Mouse (Mus musculus): Measurements from ENCODE around the gene Cnn2.

The Cnn2 gene

DNA sequence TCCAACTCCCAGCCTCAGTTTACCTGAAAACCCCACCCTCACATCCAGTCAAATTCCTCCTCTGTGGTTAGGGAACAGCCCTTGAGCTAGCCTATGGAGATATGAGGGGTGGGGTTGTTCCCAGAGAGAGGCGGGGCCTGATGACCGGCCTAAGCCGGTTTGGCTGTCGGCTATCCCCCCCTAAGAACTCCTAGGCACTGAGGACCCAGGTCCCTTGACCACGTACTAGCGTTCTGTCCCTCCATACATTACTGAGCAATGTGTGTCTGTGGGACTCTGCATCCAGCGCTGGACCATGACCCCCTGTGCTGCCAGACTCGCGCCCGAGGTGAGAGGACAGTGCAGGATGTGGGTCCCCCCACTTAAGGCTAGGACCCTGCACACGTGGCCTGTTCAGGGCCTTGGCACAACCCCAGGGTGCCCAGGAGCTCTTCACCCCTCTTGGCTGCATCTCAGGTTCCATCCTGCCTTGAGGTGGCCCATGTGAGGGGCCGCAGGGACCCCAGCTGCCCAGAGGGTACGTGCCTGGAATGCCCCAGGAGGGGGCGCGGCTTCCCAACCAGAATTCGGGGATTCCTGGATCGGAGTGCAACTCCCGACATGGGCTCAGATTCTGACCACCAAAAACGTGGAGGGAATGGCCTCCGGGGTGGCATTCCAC, 31.2 kb downstream of the Cnn2 start:
- no peak for DNase-seq (ENCODE audit: low spot score)

DNA sequence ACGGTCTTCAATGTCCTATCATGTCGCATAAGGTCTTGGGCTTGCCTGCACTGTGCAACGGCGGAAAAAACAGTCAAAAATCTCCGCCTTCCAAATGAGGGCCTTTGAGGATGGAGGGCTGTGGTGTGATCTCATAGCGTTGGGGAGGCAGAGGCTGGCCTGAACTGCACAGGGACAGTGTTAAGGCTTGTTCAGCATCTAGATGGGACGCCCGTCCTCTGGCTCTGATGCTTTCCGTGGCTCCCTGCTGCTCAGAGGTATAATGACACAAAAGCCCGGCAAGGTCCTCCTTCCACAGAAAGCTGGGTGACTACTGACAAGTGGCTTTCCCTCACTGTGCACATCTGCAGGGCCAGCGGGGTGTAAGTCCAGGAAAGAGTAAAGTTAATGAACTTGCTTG, 31.8 kb downstream of the Cnn2 start:
- DNase-seq (ENCODE audit: low spot score), result no peak

DNA sequence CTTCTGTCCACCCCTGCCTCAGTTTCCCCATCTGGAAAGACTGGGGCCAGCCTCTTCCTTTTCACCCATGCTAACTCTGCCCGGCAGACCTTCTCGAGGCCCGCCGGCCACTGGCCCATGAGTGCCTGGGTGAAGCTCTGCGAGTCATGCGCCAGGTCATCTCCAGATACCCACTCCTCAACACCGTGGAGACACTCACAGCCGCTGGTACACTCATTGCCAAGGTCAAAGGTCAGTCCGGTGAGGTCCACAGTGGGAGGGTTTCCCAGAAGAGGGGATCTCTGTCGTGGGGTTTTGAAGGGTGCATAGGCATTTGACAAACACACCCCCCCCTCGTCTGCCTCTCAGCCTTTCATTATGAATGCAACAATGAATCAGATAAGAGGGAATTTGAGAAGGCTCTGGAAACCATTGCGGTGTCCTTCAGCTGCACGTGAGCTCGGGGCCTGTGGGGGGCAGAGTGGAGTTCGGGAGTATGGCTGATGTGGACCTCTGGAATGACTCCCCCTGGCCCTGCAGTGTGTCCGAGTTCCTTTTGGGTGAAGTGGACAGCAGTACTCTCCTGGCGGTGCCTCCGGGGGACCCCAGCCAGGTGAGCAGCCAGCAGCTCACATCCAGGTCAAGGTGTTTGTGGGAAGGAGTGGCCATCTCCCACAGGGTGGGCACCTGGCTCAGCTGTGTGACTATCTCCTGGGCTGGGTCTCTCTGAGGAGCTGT, 32.4 kb downstream of the Cnn2 start:
- no peak for DNase-seq (ENCODE audit: low spot score)

DNA sequence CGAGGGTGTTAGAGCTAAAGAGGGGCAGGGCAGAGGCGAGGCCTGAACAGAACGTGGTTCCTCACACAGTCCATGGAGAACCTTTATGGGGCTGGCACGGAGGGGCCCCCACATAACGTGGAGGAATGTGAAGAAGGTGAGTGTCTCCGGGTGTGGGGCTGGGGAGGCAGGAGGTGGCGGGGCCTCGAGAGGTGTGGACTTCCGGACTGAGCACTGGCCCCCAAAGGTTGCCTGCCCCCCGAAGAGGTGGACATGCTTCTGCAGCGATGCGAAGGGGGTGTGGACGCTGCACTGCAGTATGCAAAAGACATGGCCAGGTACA, 32.9 kb downstream of the Cnn2 start:
- no peak for DNase-seq (ENCODE audit: low spot score)

DNA sequence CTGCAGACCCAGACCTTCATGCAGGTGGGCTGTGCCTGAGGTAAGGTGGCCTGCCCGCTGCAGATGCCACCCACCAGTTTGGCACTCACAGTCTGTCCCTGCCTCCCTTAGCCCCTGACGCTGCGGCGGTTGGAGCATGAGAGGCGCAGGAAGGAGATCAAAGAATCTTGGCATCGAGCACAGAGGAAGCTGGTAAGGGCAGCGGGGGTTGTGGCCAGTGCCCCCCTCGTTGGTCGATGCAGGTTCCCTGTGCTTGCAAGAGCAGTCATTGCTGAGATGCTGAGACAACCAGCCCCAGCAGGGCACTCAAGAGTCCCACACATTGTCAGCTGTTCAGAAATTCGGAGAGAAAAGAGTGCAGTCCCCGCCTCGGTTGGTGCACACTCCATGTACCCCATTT, 33.8 kb downstream of the Cnn2 start:
- no peak for DNase-seq (ENCODE audit: low spot score)

DNA sequence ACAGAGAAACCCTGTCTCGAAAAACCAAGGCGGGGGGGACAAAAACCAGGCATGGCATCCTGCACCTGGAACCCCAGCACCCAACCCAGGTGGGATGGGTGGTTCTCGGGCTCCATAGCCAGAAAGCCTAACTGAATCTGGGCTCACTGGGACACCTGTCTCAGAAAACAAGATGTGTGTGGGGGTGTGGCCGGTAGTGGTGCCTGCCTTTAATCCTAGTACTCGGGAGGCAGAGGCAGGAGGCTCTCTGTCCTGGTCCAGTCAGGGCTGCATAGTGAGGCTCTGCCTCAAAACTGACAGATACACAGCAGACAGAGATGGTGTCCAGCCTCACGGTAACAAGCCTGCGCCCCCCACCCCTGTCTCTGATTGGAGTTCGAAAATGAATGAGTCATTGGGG, 34.4 kb downstream of the Cnn2 start:
- DNase-seq (ENCODE audit: low spot score), result no peak

DNA sequence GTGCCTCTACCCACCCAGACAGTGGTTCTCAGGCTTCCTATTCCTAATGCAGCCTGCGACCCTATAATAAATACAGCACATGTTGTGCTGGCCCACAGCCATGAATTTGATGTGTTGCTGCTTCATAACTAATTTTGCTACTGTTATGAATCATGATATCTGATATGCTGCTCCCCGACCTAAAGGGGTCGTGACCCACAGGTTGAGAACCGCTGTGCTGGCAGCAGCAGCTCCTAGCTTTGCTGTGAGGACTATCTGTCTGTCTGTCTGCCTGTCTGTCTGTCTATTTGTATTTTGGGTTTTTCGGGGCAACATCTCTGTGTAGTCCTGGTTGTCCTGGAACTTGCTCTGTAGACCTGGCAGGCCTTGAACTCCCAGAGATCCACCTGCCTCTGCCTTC, 35.4 kb downstream of the Cnn2 start:
- DNase-seq (ENCODE audit: low spot score), result no peak

DNA sequence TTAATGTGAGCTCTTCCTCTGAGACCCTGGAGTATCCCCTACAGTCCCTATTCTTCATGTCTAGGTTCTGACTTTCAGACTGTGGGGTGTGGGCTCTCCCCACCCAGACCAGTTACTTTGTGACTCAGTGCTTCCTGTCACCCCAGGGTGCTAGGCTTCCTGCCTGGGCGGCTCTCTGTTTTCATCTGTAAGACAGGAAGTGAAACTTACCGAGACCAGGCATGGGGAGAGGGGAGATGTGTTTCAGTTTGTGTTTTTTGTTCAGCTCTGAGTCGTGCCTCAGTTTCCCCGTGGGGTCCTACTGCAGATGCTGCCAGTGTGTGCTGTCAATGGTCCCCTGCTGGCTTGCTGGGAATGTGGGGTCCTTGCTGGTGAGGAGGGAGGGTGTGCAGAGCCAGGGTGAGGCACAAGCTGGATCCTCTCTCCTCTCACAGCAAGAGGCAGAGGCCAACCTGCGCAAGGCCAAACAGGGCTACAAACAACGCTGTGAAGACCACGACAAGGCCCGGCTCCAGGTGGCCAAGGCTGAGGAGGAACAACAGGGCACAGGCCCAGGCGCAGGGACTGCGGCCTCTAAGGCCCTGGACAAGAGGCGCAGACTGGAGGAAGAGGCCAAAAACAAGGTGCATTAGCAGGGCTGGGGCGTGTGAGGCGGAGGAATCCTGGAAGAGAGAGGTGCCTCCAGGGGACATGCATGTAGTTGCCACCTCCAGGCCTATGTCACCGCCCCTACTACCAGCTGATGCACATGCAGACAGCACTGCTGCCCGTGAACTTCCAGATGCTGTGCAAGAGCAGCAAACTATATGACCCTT, 36.1 kb downstream of the Cnn2 start:
- no peak for DNase-seq (ENCODE audit: low spot score)

DNA sequence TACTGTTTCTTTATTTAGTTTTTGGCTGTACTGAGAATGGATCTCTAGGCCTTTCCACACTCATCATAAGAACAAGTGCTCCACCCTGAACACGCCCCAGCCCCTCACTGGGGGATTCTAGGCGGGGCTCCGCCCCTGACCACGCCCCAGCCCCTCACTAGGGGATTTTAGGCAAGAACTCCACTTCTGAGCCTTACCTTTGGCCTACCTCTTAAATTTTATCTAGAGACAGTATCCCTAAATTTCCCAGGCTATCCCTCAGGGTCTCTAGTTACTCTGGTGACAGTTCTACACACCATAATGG, 36.6 kb downstream of the Cnn2 start:
- no peak for DNase-seq (ENCODE audit: low spot score)

DNA sequence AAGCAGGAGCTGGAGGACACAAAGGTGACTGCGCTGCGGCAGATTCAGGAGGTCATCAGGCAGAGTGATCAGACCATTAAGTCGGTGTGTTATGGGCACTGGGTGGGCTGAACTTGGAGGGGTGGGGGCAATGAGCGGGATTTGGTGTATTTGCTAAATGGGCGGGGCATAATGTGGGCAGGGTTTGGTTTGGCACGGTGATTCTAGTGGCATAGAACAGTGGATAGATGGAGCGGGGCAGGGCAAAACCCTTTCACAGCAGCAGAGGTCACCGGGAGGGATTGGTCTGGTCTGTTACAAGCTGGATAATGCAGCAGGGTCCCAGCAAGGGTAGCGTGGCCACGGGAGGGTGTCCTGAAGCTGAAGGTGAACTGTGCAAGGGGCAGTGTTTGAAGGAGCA, 37.1 kb downstream of the Cnn2 start:
- no peak for DNase-seq (ENCODE audit: low spot score)

DNA sequence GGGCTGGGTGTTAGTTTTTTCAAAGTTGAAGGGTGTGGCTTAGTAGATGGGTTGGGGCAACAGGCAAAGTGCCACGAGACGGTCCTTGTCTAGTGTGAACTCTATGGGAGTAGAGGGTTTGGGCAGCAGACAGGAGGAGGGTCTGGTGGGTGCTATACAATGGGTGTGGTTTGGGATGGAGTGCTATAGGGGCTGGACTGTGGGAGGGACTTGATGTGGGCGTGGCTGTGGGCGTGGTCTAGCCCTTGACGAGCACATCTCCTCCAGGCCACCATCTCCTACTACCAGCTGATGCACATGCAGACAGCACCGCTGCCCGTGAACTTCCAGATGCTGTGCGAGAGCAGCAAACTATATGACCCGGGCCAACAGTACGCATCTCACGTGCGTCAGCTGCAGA, 37.5 kb downstream of the Cnn2 start:
- DNase-seq (ENCODE audit: low spot score), result no peak

DNA sequence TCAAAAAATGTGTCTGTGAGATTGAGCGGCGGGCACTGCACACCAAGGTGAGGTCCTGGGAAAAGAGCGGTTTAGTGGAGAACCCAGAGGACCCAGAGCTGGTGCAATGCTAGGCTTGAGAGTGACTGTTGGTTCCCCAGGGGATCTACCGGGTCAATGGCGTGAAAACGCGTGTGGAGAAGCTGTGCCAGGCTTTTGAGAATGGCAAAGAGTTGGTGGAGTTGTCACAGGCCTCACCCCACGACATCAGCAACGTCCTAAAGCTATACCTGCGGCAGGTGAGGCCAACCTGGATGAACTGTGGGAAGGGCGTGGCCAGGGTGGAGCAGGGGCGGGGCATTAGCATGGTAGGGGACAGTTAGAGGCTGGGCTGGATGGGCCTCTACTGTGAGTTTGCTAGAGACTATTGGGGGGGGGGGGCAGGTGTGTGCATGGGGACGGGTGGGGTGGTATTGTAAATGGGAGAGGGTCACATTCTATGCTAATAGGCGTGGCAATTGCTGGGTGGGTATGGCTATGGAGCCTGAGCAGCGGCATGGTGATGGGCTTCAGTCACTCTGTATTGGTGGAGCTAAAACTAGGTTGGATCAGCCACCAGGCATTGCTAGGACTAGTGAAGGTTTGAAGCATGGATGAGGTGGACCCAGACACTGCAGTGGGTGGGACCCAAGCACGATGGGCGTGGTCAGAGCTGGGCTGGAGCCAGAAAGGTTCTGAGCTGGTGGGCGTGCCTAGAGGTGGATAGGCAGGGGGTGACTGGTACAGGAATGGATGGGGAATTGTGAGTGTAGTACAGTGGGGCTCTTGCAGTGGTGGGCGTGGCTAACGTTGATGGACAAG, 39.5 kb downstream of the Cnn2 start:
- no peak for DNase-seq (ENCODE audit: low spot score)

DNA sequence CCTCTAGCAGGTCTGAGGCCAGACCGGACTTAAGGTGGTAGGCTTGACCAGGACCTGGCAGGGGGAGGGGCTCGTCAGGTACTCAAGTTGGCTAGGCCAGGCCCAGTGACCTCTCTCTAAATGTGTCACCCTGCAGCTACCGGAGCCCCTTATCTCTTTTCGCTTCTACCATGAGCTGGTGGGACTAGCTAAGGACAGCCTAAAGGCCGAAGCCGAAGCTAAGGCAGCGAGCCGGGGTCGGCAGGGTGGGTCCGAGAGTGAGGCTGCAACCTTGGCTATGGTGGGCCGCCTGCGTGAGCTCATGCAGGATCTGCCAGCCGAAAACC, 40.1 kb downstream of the Cnn2 start:
- DNase-seq (ENCODE audit: low spot score), result no peak

DNA sequence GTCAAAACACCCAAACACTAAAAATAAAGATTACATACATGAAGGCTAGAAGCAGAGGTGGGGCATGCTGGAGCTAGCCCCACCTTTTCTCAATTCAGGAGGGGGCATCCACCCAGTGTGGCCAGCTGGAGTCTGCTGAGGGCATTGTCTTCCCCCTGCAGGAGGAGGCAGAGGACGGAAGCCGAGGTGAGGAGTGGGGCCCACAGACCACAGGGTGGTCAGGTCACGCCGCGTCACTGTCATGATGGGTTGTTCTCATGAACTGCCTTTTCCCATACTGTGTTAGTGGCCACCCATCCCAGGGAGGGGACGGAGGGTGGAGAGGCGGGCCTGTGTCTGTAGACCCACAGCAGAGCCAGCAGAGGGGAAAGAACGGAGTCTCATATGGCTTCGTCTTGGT, 41.8 kb downstream of the Cnn2 start:
- DNase-seq (ENCODE audit: low spot score), result no peak

DNA sequence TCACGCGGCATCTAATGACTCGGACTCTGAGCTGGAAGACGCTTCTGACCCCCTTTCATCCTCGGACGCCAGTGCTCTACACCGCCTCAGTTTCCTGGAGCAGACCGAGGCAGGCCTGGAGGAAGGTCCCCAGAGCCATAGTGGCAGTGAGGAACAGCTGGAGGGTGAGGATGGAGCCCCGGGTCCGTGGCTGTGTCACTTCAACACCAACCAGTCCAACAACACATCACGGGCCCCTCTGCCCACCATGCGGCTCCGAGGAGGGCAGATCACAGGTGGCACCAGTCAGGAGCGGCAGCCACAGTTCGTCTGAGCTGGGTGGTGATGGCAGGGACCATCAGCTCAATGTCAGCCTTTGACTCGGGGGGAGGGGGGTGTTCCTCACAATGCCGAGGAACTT, 42.4 kb downstream of the Cnn2 start:
- DNase-seq (ENCODE audit: low spot score), result no peak

DNA sequence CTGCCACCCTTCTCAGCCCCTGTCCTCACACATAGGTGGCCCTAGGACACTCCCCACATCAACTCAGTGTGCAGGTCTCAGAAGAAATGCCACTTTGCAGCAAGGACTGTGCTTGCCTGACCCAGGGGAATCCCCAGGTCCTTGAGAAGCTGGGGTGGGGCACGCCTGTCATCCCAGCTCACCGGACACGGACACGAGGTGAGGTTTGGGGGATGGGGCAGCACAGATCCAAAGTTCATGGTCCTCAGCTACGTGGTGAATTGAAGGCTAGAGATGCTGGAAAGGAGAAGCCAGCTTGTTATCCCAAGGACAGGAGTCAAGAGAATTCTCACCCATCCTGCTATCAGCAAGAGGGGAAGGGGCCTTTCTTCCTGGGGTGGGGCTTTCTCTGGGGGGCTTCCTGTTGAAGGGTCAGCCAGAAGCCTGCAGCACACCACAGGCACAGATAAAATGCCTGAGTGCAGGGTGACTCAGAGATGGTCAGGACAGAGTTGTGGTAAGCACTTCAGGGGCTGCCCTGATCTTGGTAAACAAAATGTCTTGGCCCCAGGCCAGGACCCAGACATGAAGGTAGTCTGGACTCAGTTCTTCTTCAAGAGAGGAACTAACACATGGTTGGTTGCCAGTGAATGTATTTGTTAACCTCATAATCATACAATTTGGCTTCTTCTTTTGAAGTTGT, 44.6 kb downstream of the Cnn2 start:
- no peak for DNase-seq (ENCODE audit: low spot score)

DNA sequence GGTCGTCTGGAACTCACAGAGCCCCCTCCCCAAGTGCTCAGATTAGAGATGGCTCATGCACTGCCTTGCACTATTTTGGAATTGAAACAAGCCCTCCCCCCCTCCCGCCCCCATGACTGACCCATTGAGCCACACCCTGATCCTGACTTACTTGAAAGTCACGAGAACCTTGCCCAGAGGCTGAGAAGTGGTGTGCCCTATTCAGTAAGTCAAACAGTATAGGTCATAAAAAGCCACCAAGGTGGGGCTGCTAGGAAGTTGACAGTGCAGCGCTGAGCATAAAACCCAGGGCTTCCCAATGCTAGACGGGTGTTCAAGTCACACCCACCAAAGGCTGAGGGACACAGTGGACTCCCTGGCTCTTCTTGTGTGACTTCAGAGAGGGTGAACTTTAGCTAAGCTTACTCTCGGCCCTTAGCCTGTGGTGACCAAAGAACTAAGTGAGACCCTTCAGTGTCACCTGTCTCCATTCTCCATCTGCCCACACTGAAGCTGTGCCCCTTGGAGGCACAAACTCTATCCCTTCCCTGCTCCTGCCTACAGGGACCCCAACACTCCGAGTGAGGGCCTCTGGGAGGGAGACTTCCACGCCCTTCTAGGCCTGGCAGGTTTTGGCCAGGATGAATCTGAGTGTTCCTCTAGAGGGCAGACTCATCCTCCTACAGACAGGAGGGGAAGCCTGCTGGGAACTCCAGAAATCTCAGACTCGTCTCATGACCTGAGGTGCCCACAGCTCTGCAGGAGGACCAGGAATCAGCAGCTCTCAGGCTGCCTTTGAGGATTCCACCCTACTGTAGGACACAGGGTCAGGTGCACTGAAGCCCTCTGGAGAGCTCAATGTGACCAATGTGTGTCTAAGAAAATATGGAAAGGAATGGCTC, 45.4 kb downstream of the Cnn2 start:
- no peak for DNase-seq (ENCODE audit: low spot score)

DNA sequence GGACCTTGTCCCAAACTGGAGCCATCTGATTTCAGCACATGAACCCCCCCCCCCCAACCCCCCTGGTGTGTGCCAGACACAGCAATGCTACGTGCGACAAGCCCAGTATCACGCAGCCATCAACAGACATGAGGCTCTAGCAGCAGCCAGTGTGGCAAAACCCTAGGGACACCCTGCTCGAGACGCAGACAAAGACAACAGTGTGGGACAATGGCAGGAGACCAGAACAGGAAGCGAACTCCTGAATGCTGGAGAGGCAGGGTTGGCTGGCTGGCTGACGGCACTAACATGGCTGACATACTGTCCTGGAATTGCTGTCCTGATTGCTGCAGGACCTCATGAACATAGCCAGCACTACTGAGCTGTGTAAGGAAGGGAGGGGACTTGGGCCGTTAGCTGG, 46.8 kb downstream of the Cnn2 start:
- DNase-seq (ENCODE audit: low spot score), result no peak

DNA sequence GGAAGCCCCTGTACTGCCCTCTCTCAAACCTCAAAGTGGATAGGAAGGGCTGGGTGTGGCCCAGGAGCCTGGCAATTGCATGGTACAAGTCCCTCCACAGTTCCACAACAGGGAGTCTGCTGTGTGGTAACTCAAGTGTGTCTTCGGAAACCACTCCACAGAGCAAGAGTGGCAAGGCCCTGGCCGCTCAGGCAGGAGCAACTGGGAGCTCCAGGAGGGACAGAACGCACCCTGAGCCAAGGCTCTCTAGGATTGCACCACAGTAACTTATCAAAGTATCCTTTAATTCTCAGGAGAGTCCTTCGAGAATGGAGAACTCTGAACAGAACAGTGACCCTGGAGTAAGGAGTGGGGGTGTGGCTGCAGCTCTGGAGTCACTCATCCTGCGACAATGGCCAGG, 47.3 kb downstream of the Cnn2 start:
- DNase-seq (ENCODE audit: low spot score), result no peak

DNA sequence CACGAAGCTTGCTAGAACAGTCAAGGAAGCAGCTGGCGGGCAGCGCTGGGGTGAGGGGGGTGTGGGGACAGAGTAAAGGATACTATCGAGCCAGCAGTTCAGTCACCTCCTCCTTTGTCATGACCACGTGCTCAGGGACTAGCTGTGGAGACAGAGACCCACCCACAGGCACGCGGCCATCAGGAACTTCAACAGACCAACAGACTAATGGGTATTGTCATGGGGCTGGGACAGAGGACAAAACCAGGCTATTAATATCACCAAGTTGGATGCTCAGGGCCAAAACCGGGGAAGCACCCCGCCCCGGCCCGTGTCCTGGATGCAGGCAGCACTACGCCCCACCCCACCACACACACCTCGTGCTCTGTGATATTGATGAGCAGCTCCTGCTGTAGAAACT, 48.4 kb downstream of the Cnn2 start:
- no peak for DNase-seq (ENCODE audit: low spot score)

DNA sequence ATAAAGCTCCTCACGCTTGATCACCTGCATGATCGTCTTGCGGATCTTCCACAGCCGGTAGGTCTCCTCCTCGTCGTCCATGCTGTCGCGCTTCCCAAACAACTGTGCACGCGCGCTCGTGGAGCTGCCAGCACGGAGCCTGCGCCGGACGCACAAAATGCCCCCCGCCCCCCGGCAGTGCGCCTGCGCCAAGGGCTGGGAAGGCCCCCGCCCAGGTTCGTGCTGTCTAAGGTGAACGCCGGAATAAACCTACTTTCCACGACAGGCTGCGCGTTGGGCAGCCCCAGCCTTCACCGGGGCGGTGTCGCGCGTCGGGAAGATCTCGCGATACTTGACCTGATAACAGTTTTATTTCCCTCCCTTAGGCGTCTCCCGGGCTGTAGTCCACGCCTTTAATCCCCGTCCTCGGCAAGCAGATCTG, 51.2 kb downstream of the Cnn2 start, which contains the start of gene Polr2e:
Gene Polr2e, minus strand, starts transcription at position 237 of the 421 bp plus-strand sequence.
- DNase-seq (ENCODE audit: low spot score), result peak; percentile 96
